Mouse (Mus musculus) urinary bladder, postnatal 10 days (tissue): ENCODE results near the gene Dpf1.

Source experiments
- DNase-seq: peaks from one replicate; pipeline ENCODE4 v3.0.0; 2022; ENCODE audit warnings: low spot score

Dpf1 gene

GRCm38 (mm10) chr7:29288942-29289638 is 14.7 kb upstream of the Dpf1 start, which contains the start of gene Ppp1r14a:
Ppp1r14a (plus strand) TSS chr7:29289308.
- DNase-seq, result no peak

GRCm38 (mm10) chr7:29289856-29290255 is 13.9 kb upstream of the Dpf1 start:
- DNase-seq, result no peak

- DNase-seq, result no peak
Measured at GRCm38 (mm10) chr7:29290691-29291485, 12.9 kb upstream of the Dpf1 start.

GRCm38 (mm10) chr7:29291616-29292457 is 11.9 kb upstream of the Dpf1 start:
- DNase-seq, result no peak

- DNase-seq, result no peak
Measured at GRCm38 (mm10) chr7:29292458-29293098, 11.2 kb upstream of the Dpf1 start.

GRCm38 (mm10) chr7:29293131-29294065 is 10.4 kb upstream of the Dpf1 start:
- DNase-seq, result no peak

GRCm38 (mm10) chr7:29294111-29294761 is 9.5 kb upstream of the Dpf1 start:
- no peak for DNase-seq

GRCm38 (mm10) chr7:29295861-29296647 is 7.7 kb upstream of the Dpf1 start:
- no peak for DNase-seq

GRCm38 (mm10) chr7:29296998-29297397 is 6.8 kb upstream of the Dpf1 start:
- DNase-seq, result no peak

- no peak for DNase-seq
Measured at GRCm38 (mm10) chr7:29301127-29301566, 2.6 kb upstream of the Dpf1 start.

- DNase-seq, result no peak
Measured at GRCm38 (mm10) chr7:29302641-29303040, 1.1 kb upstream of the Dpf1 start.

GRCm38 (mm10) chr7:29304463-29305262 is 912 bp downstream of the Dpf1 start:
- DNase-seq, result no peak

- DNase-seq, result no peak
Measured at GRCm38 (mm10) chr7:29305263-29305988, 1.7 kb downstream of the Dpf1 start.

- DNase-seq, result no peak
Measured at GRCm38 (mm10) chr7:29306108-29306507, 2.4 kb downstream of the Dpf1 start.

GRCm38 (mm10) chr7:29306619-29307018 is 2.9 kb downstream of the Dpf1 start:
- no peak for DNase-seq

GRCm38 (mm10) chr7:29307350-29308104 is 3.8 kb downstream of the Dpf1 start:
- peak; percentile 69 for DNase-seq

GRCm38 (mm10) chr7:29309221-29309721 is 5.5 kb downstream of the Dpf1 start:
- DNase-seq, result no peak
